Mouse (Mus musculus): ENCODE data around the gene Rsc1a1.
A peak's percentile ranks its signal among the peaks of the same experiment; 100 is the strongest.

Rsc1a1 gene

DNA sequence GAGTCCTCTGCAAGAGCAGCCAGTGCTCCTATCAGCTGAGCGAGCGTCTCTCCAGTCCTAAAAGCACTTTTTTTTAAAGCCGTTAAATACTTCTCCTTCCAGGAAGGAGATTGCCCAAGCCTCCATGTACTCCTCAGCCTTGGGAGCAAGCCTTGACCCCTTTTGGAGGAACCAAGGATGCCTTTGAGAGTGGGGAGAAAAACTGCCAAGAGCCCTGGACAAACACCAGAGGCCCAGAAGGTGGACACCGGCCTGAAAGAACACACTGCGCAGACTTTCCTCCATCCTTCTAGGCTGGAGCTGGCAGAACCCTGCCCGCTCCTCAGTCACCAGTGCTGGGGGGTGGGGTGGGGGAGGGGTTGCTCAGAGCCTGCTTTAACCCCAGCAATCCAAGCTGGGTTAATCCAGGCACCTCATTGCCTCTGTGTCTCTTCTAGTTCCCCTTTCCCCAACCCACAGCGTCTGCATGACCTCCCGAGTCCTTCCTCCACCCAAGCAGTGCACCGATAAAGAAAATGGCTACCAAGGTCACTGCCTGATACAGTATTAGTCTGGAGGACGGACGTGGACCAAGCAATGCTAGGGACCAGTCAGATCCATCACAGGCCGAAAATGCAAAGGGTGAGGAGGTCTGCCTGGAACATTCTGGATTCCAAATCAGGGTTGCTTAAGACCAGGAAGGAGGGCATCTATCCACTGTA, 29.3 kb downstream of the Rsc1a1 start:
- DNase-seq (ENCODE audit: low read depth, low spot score), result peak; percentile 59

DNA sequence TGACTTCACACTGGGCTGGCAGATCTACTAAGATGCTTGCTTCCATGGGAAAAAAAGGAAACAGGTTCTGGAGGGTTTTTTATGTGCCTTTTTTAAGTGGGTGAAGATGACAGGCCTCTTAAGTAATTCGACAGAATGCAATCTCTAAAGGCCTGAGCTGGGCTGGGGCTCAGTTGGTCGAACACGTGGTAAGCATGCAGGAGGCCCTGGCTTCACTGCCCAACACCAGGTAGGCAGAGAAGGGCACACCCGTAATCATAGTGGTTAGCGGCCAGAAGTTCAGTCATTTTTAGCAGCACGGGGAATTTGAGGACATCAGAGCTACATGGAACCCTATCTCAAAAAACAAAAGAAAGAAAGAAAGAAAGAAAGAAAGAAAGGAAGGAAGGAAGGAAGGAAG, 30.9 kb downstream of the Rsc1a1 start:
- DNase-seq (ENCODE audit: low read depth, low spot score), result no peak

DNA sequence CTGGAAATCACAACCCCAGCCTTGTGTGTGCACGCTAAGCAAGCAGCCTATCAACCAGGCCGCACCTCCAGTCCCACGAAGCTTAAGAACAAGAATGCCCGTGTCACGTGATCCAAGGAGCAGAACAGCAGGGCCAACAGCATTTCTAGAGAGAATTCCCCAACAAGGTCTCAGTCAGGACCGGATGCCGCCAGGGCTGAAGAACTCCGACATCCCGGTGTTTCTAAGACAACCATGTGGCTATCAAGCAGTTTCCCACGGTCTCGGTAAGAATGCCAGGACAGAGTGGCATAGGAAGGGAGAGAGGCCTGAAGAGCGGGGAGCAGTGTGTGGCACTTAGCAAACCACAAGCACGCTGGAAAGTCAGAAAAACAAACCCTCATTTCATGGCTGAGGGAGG, 31.6 kb downstream of the Rsc1a1 start:
- no peak for DNase-seq (ENCODE audit: low read depth, low spot score)

DNA sequence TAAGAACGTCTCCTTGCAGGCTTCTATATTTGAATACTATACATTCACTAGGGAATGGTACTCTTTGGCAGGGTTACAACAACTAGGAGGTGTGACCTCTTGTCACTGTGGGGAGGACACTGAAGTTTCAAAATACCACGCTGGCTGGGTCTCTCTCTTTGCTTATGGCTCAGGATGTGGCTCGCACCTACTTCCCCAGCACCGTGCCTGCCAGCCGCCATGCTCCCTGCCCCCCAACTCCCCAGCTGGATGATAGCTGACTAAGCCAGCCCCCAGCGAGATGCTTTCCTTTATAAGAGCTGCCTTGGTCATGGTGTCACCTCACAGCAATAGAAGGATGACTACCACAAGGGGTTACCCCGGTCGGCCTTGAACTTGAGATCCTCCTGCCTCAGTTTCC, 32.4 kb downstream of the Rsc1a1 start:
- DNase-seq (ENCODE audit: low read depth, low spot score), result no peak

DNA sequence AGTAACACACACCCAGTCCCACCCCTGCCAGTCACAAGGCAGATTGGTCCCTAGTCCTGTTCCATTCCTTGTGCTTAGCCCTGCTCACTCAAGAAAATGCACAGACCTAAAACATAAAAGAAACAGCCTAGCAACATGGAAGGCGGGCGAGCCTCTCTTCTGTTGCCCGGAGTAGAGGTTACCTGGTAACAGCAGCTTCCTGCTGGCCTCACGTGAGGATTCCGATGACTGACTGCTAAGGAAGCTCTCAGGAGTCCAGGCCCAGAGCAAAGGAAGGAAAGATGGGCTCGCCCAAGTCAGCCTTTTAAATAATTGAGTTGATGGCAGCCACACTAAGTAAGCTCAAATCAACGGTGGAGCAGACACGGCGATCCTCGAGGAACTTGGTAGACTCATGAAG, 33.5 kb downstream of the Rsc1a1 start:
- DNase-seq (ENCODE audit: low read depth, low spot score), result no peak

DNA sequence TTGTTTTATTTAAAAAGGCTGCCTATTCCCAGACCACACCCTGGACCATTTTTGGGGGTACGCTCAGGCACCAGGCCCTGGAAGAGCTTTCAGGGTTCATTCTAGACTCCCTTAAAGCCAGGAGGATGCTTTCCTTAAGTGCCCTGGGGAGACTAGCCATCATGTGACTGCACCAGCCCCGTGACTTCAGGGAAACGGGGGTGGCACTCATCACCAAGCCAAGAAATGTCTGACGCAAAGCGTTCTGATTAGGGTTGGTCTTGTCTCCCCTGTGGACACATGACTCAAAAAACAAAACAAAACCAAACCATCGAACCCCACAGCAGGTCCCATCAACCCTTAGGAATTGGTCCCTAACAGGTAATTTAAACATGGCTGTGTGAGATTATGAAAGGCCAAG, 34.1 kb downstream of the Rsc1a1 start:
- DNase-seq (ENCODE audit: low read depth, low spot score), result peak; percentile 41

DNA sequence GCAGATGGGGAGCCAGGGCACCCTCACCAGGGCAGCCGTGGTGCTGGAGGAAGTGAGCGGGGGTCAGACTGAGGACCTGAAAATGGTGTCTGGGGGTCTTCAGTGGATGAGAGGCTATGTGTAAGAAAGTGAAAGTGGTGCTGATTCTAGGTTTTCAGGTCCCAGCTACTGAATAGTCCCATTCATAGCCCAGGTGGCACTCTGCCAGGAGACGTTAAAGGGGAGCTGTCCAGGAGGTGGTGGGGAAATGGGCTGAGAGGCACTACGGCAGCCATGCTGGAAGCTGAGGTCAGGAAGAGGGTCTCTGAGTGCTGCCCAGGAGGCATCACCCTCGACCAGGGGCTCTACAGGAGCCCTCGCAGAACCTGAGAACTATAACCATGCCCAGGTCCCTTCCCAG, 36.2 kb downstream of the Rsc1a1 start:
- DNase-seq (ENCODE audit: low read depth, low spot score), result peak; percentile 36

DNA sequence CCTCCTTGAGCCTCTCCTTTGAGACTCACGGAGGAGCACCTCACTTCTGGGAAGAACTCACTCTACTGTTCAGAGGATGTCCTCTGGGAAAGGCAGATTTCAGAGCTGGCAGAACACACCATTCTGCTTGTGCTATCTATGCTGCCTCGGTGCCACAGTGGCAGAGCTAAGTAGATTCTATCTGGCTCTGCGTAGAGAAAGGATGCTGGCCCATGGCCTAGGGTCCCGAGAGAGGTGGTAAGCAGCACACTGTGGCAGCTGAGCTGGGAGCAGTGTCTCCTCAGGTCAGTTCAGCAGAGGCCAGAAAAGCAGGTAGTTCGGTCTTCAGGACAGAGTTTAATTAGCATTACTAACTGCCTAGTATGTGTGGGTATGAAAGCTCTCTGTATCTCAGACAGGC, 37.1 kb downstream of the Rsc1a1 start:
- DNase-seq (ENCODE audit: low read depth, low spot score), result no peak

DNA sequence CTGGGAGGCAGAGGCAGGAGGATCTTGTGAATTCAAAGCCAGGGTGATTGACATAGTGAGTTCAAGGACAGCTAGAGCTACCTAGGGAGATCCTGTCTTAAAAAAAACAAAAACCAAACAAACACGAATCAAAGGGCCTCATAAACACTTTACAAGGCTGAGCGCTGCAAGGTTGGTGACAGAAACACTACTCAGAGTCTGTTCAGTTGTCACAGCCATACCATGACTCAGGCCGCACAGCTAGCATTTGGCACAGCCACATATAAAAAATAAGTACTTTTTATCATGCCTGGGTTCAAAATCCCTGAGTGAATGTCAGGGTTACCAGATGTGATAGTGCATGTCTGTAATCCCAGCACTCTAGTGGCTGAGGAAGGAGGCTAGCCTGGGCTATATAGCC, 38.2 kb downstream of the Rsc1a1 start:
- DNase-seq (ENCODE audit: low read depth, low spot score), result no peak

DNA sequence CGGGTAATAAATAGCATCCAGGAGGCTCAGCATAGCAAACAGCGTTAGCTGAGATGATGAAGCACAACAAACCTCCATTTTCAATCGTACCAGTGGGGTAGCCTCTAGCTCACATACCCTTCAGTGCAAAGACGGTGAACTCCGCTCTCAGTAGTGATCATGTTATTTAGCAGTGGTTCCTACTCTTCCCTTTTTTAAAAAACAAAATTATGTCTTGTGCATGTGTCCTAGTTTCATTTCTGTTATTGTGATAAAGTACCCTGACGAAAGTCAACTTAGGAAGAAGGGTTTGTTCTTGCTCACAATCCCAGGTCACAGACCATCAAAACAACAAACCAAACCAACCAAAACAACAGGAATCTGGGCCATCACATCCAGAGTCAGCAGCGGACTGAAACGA, 39.4 kb downstream of the Rsc1a1 start:
- no peak for DNase-seq (ENCODE audit: low read depth, low spot score)

DNA sequence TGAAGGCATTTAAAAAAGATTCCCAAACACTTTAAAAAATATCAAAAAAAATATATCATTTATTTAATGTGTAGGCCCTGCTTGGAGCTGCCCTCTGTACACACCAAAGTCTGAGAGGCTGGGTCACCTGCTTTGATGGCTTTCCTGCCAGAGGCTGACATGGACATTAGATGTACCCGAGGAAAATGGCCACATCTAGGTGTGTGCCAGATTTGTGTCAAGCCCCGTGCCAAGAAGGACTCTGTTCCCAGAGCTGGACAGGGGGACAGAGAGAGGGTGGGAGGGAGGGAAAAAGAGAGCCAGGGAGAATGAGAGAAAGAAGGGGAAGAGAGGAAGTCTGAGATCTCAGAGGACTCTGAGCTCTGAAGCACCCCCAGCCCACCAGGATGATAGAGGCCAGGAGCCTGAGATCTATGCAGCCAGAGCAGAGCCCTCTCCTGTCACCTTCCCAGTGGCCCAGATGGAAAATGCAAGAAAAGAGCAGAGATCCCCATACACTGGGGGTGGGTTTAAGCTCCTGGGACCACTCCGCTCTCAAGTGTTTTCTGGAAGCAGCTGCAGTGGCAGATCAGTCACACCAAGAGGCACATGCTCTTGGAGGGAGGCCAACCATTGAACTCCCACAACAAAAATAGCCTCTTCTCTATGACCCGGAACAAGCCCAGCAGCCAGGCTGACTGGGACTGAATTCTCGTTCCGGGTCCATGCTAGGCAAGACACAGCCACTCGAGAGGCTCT, 42.1 kb downstream of the Rsc1a1 start:
- peak; percentile 91 for DNase-seq (ENCODE audit: low read depth, low spot score)

DNA sequence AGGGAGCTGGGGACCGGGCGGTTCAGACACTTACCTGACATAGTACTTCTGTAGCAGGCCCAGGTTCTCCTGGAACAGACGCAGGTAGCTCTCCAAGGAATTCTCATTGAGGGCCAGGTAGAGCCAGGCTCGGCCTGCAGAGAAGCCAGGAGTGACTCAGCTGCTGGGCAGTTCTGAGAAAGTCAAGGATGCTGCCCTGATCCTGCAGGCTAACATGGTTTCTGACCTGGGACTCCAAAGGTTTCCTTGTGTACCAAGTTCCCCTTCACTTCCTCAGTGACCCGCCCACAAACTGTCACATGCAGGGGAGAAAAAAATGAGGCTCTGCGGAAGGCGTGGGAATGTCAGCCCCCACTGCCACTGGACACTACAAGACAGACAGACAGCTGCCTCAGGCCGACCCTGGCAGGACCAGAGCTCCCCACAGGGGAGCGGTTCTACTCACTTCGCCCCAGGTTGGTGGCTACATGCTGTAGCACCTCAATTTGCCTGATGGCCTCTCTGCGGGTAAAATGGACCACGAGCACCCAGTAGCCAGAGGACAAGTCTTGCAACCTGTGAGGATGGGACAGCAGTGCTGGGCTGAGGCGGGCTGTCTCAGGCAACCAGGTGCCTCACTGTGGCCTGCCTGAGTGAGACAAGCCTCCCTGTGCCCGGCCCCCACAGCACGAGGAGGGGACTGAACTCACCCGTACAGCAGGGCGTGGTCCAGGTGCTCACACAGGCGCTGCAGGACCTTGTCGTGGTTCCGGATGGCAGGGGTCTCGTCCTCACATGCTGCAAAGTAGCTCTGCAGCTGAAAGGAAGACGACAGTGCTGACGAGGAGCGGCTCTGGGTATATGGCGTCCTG, 43.2 kb downstream of the Rsc1a1 start:
- DNase-seq (ENCODE audit: low read depth, low spot score), result no peak

DNA sequence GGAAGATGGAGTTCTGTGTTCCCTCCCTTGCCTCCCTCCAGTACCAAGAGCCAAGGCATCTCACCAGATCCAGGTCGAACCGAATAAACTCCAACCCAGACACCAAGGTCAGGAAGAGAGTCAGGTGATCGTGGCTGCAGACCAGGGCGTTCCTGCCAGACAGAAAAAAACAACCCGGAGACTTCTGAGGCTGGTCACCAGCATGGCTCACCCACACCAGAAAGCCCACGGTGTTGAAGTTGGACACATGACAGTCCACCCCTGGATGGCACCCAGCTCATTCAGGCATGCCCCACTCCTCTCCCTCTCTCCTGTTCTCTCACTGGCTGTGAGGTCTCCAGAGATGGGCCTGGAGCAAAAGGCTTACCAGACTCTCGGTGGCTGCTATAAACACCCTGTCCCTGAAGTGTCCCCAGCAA, 44.0 kb downstream of the Rsc1a1 start:
- peak; percentile 41 for DNase-seq (ENCODE audit: low read depth, low spot score)

DNA sequence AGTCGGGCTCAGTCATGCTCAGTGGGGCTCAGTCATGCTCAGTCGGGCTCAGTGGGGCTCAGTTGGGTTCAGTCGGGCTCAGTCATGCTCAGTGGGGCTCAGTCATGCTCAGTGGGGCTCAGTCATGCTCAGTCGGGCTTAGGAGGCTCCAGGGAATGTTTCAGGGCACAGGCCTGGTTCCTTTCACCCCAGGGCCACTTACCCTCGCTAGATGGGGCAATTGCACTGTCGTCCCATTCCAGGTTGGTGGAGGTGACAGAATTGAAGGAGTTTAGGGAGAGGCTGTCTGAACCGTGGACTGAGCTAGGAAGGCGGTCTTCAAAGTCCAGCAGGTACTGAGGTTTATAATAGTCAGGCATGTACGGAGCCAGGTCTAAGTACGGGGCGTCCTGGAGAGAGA, 45.9 kb downstream of the Rsc1a1 start:
- DNase-seq (ENCODE audit: low read depth, low spot score), result no peak

DNA sequence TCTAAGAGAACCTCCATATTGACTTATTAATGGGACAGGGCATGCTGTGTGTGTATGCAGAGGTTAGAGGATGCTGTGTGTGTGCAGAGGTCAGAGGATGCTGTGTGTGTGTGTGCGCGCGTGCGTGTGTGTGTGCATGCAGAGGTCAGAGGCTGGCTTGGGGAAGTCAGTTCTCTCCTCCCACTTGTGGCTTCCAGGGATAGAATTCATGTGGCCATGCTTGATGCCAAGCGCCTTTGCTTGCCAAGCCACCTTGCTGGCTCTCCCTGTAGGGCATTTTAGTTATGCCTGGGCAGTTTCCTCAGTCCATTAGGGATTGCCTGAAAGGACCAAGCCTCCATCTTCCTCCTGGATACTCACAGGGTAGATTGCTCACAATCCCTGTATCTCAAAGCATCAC, 48.7 kb downstream of the Rsc1a1 start:
- peak; percentile 58 for DNase-seq (ENCODE audit: low read depth, low spot score)

DNA sequence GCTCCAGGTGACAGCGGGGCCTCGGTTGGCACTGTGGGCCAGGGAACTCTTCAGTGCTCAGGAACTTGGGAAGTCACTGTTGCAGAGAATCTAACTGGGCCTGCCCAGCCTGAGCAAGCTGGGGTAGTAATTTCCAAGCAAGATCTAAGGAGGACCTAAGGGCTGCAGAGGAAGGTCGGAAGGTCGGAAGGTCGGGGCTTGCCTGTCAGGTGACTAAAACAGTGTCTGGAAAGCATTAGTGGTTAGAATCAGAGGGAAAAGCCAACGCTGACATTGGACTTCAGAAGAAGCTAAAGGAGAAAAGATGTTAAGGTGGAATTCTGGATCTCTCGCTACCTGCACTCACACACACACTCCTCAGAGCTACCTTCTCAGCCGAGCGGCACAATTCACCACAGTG, 49.4 kb downstream of the Rsc1a1 start:
- no peak for DNase-seq (ENCODE audit: low read depth, low spot score)

Data from brain, adult 2 months (tissue).